In the genomic region with DNA sequence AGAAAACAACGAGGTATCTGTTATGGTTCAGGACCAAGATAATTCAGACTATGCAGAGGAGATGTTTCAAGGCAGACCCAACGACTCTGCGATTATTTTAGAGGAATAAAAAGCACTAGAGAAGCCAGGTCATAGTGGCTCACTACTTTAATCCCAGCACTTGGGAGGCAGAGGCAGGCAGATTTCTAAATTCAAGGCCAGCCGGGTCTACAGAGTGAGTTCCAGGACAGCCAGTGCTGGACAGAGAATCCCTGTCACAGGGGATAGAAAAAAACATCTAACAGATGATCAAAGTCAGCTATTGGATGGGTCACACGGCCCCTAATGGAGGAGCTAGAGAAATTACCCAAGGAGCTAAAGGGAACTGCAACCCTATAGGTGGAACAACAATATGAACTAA, we compare ENCODE assay signal across 15 mouse cellular contexts. TPM values are rescaled to one million over a fixed set of nuclear protein-coding genes. Genes with fewer than 3 reads are reported as not detected.
"Had no signal": no experiment of that assay in that cellular context is flagged by ENCODE, and none has a peak within 500 bp of the region (broad histone marks: within the 10 kb centered on the region; RNA-seq: fewer than 3 reads in every experiment).

No protein-coding gene starts in this region.

RNA-seq across cellular contexts. Expression of a gene that starts 4.2 kb away (rescaled TPM):
- total RNA-seq: layer of hippocampus, adult 18-20 months; layer of hippocampus, postnatal 10 days; left cerebral cortex, postnatal 36 days; megakaryocyte-erythroid progenitor cell, adult 5-6 weeks had no signal
- polyA plus RNA-seq: intestine, embryonic 16.5 days; kidney, postnatal 0 days; limb, embryonic 12.5 days; liver, embryonic 13.5 days; liver, postnatal 0 days; lung, embryonic 15.5 days; midbrain, embryonic 12.5 days; midbrain, embryonic 16.5 days; neural tube, embryonic 13.5 days; spleen, adult 2 months; stomach, embryonic 16.5 days had no signal

RNA-seq across cellular contexts. Expression of a gene that starts 27.9 kb away (rescaled TPM):
- total RNA-seq: megakaryocyte-erythroid progenitor cell, adult 5-6 weeks had no signal
- polyA plus RNA-seq: kidney, postnatal 0 days; liver, embryonic 13.5 days; liver, postnatal 0 days; stomach, embryonic 16.5 days had no signal

RNA-seq across cellular contexts. Expression of a gene that starts 50.1 kb away (rescaled TPM):
- total RNA-seq: layer of hippocampus, adult 18-20 months; layer of hippocampus, postnatal 10 days; left cerebral cortex, postnatal 36 days; megakaryocyte-erythroid progenitor cell, adult 5-6 weeks had no signal
- polyA plus RNA-seq: intestine, embryonic 16.5 days; kidney, postnatal 0 days; limb, embryonic 12.5 days; liver, embryonic 13.5 days; liver, postnatal 0 days; lung, embryonic 15.5 days; midbrain, embryonic 12.5 days; midbrain, embryonic 16.5 days; neural tube, embryonic 13.5 days; spleen, adult 2 months; stomach, embryonic 16.5 days had no signal
